Mouse (Mus musculus) heart, embryonic 11.5 days (tissue): ENCODE data around the gene Myo3b. TPM values are rescaled to one million over a fixed set of nuclear protein-coding genes. Genes with fewer than 3 reads are reported as not detected.
"Not testable (repeated sequence)": the region's sequence is repeated elsewhere in the genome, so short reads cannot be mapped to it uniquely, and the experiment has no call there.

Source experiments
- ATAC-seq: fragments of 200-750 bp; cut with Nextera tagmentation; replicated peaks from 2 replicates; pipeline ENCODE4 v1.8.0; 2017; ENCODE audit warnings: moderate library complexity; ENCODE audit not compliant: insufficient number of reproducible peaks, low FRiP score, low TSS enrichment
- H3K27ac ChIP-seq: fragments of 300-500 bp; sonication (generic); 2 replicates; pipeline ENCODE4 v1.5.1; 2014; ENCODE audit warnings: mild to moderate bottlenecking, low read depth, low read length
- H3K27me3 ChIP-seq: fragments of 300-500 bp; sonication (generic); 2 replicates; pipeline ENCODE4 v1.6.1; 2014; ENCODE audit warnings: mild to moderate bottlenecking, low read length, mixed read lengths; ENCODE audit not compliant: control insufficient read depth, insufficient read depth
- H3K36me3 ChIP-seq: fragments of 300-500 bp; sonication (generic); 2 replicates; pipeline ENCODE4 v1.6.1; 2014; ENCODE audit warnings: mild to moderate bottlenecking, low read length, moderate library complexity, mixed read lengths; ENCODE audit not compliant: control insufficient read depth, insufficient read depth
- H3K4me1 ChIP-seq: fragments of 300-500 bp; sonication (generic); 2 replicates; pipeline ENCODE4 v1.6.1; 2014; ENCODE audit warnings: low read length; ENCODE audit not compliant: control insufficient read depth, insufficient read depth
- H3K4me2 ChIP-seq: fragments of 300-500 bp; sonication (generic); 2 replicates; pipeline ENCODE4 v1.6.1; 2014; ENCODE audit warnings: mild to moderate bottlenecking, moderate library complexity
- H3K4me3 ChIP-seq: fragments of 300-500 bp; sonication (generic); 2 replicates; pipeline ENCODE4 v1.5.1; 2014; ENCODE audit warnings: low read depth, low read length
- H3K9ac ChIP-seq: fragments of 300-500 bp; sonication (generic); 2 replicates; pipeline ENCODE4 v1.6.1; 2014; ENCODE audit warnings: mild to moderate bottlenecking, low read depth, low read length, moderate library complexity
- H3K9me3 ChIP-seq: fragments of 300-500 bp; sonication (generic); replicated peaks from 2 replicates; pipeline ENCODE4 v1.6.1; 2016; ENCODE audit warnings: low read length; ENCODE audit not compliant: control insufficient read depth
- WGBS: fragments of 180-500 bp; shearing (Covaris S2); extraction: QIAGEN DNeasy Blood & Tissue Kit; methylation state at CpG from one replicate; pipeline ENCODE4 v1.1.7; 2014; ENCODE audit not compliant: insufficient replicate concordance; 5-methylcytosine and 5-hydroxymethylcytosine counted together
- polyA plus RNA-seq: library from polyadenylated mRNA; unstranded; fragments of >200 nt; fragmentation: Nextera tagmentation; extraction: Ambion mirVana; gene quantifications from 2 replicates; pipeline ENCODE4 v1.2.1, GENCODE M21; 2014

Gene Myo3b
- polyA plus RNA-seq, 1 experiment from 2014 or later = 0.30 TPM

DNA sequence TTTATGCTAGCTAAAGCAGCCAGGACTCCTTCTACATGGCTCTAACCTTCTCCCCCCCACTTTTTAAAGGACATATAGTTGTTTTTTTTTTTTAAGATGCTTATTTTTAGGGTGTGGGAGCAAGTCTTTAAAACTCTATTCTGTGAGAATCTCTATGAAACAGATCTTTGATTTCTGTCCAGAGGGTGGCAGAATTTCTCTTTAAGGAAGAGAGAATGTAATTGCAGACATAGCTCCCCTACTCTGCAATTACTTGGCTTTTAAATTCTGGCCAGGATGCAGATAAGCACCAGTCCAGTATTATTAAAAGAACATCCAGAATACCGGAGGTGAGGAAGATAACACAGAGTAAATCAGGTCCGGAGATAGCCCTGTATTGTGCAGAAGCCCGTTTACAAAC lies 178.9 kb downstream of the Myo3b start:
- Histone ChIP-seq H3K4me1 (no peaks in the 10 kb centered on the region), H3K36me3 (no peaks in the 10 kb centered on the region), H3K9me3 (no peaks in the 10 kb centered on the region), H3K4me2 (no peak overlapping the region), H3K27me3 (peaks cover 12% of the 10 kb centered on the region), H3K27ac (no peak overlapping the region), H3K4me3 (no peak overlapping the region), H3K9ac (no peak overlapping the region)
- WGBS = 61% methylated on average over 3 of the region's 3 CpGs
- no peak for ATAC-seq

DNA sequence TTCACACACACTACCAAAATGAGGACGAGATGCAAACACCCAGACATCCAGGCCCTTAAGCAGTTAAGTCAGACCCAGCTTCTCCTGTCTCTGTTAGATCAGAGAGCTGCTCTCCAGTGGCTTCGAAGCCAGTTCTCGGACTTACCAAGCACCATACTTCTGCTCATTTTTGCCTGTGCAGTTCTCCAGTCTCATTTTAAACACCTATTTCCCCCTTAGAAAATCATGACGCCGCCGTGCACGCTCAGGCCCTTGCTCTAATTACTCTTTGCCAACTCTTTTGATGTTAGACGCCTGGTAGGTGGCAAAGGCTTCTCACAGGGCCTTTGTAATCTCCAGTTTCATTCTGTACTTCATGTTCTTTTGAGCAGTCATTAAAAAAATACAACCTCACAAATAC lies 179.5 kb downstream of the Myo3b start:
- ATAC-seq = no peak
- Histone ChIP-seq H3K36me3 (no peaks in the 10 kb centered on the region), H3K27me3 (peaks cover 12% of the 10 kb centered on the region), H3K27ac (no peak overlapping the region), H3K9ac (no peak overlapping the region), H3K4me3 (no peak overlapping the region), H3K4me2 (no peak overlapping the region), H3K4me1 (no peaks in the 10 kb centered on the region), H3K9me3 (no peaks in the 10 kb centered on the region)
- WGBS = 71% methylated on average over 8 of the region's 8 CpGs

DNA sequence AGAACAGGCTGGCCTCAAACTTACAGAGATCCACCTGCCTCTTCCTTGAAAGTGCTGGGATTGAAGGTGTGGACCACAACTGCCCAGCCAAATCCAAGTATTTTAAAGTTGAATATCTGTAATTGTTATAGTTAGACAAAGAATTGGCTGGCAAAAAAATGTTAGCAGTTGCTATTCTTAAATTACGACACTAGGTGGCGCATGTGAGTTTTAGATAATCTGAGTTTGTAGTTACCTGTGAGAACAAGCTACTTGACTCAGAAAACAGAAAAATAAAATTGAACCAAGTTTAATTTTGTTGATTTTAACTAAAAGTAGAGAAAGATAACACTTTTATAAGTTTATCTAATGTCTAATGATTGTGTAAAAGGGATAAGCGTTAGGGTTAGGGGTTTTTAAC lies 187.8 kb downstream of the Myo3b start:
- 9% methylated on average over 3 of the region's 3 CpGs for WGBS
- Histone ChIP-seq H3K27me3 (peaks cover 12% of the 10 kb centered on the region; the same call in 1 of the 2 replicates), H3K36me3 (no peaks in the 10 kb centered on the region), H3K4me1 (no peaks in the 10 kb centered on the region), H3K4me3 (no peak overlapping the region), H3K9me3 (no peaks in the 10 kb centered on the region), H3K9ac (no peak overlapping the region), H3K27ac (no peak overlapping the region), H3K4me2 (no peak overlapping the region)
- no peak for ATAC-seq

DNA sequence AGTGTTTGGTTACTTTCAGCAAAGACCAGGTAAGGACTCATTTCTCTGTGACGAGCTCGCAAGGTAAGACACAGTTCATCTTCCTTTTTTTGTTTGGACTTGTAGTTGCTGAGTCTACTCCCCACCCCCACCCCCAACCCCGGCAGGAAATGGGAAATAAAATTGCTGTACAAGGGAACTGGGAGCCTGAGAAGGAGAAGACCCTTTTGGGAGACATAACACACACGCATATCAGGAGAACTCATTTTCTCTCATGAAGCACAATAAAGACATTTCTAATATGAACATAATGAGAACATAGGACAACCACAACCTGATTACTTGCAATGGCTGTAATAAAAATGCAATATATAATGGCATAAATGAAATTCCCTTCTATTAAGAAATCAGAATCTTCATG lies 195.5 kb downstream of the Myo3b start:
- not testable (repeated sequence) for H3K9me3 ChIP-seq, H3K4me2 ChIP-seq, H3K27ac ChIP-seq, ATAC-seq, H3K9ac ChIP-seq, H3K4me1 ChIP-seq, H3K27me3 ChIP-seq, H3K36me3 ChIP-seq, H3K4me3 ChIP-seq
- WGBS = 56% methylated on average over 3 of the region's 4 CpGs

DNA sequence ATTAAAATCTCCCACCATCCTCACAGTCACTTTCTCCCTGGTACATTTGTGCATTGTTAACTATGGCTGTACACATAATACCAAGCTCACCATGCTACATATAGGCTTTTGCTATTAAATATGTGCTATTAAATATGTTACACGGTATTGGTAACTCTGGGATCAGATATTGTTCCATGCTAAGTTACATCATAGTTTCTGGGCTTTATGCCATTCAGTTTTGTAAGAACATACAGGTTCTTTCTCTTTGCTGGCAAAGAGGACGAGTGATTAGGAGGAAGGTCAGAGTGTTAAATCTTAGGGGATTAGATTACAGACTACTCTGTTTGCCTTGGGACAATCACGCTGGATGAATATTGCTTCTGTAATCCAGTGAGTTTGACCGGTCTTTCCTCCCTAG lies 207.1 kb downstream of the Myo3b start:
- ATAC-seq = no peak

DNA sequence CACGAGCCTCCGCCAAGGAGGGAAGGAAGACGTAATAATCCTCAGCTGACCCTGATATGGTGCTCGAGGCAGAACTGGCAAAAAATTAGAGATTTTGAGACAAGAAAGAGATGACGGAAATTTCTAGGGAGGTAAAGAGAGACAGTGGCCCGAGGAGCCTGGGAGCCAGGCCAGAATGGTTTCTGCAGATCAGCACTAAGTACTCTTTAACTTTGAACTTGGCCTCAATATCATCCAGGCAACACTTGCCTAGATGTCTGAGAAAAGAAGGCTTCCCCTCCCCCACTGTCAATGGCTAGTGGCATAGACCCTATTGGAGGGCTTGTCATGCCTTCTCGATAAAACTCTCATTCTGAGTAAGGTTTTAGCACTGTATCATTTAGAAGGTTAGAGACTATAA lies 209.7 kb downstream of the Myo3b start:
- Histone ChIP-seq H3K9ac (no peak overlapping the region), H3K9me3 (no peaks in the 10 kb centered on the region), H3K4me3 (no peak overlapping the region), H3K4me1 (no peaks in the 10 kb centered on the region), H3K36me3 (no peaks in the 10 kb centered on the region), H3K4me2 (no peak overlapping the region), H3K27me3 (peaks cover 6% of the 10 kb centered on the region; the same call in 1 of the 2 replicates), H3K27ac (no peak overlapping the region)
- ATAC-seq = no peak
- WGBS = 71% methylated on average over 7 of the region's 7 CpGs

More for the DNA sequence above, 207.1 kb downstream of the Myo3b start:
- Histone ChIP-seq H3K27me3 (peaks cover 3% of the 10 kb centered on the region; the same call in 1 of the 2 replicates), H3K9me3 (no peaks in the 10 kb centered on the region), H3K27ac (no peak overlapping the region), H3K4me1 (no peaks in the 10 kb centered on the region), H3K9ac (no peak overlapping the region), H3K4me3 (no peak overlapping the region), H3K36me3 (no peaks in the 10 kb centered on the region), H3K4me2 (no peak overlapping the region)
- WGBS = 69% methylated on average over 4 of the region's 4 CpGs

DNA sequence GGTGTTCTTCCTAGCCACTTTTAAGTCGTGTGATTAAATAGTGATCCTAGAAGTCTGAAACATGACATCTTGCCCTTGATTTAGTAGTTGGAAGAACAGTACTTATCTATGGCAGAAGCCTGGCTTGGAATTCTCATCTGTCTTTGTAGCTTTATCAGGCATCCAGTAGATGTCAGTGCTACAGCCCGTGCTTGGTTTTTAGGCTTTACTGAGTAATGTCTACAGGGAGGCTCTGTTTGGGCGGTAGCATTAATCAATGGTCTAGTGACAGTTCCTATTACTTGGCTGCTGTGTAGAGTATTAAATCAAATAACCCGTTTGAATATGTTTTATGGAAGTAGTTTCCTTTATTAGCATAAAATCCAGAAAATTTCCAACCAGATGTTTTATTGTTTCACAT lies 210.9 kb downstream of the Myo3b start:
- Histone ChIP-seq H3K4me1 (no peaks in the 10 kb centered on the region), H3K9ac (no peak overlapping the region), H3K9me3 (no peaks in the 10 kb centered on the region), H3K36me3 (no peaks in the 10 kb centered on the region), H3K27me3 (peaks cover 6% of the 10 kb centered on the region; the same call in 1 of the 2 replicates), H3K4me2 (no peak overlapping the region), H3K27ac (no peak overlapping the region), H3K4me3 (no peak overlapping the region)
- ATAC-seq = no peak
- WGBS = 47% methylated on average over 4 of the region's 4 CpGs

DNA sequence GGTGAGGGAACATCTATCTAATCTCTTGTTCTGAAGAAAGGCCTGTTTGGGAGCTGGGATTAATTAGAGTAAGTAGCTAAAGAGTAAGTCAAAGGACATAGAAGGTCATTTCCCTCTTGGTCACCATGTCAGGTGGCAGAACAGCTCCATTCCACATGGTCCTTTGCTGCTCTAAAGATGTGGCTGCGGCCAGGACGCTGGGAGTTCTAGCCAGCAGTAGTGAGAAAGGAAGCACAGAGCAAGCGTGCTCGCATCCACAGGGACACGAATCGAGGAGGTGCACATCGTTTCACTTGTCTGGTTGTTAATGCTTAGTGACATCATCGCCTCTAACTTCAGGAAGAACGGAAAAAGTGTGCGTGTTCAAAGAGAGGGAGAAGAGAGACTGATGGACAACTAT lies 212.3 kb downstream of the Myo3b start:
- Histone ChIP-seq H3K36me3 (no peaks in the 10 kb centered on the region), H3K27ac (no peak overlapping the region), H3K9me3 (no peaks in the 10 kb centered on the region), H3K4me2 (no peak overlapping the region), H3K9ac (no peak overlapping the region), H3K4me1 (no peaks in the 10 kb centered on the region), H3K27me3 (peaks cover 6% of the 10 kb centered on the region; the same call in 1 of the 2 replicates), H3K4me3 (no peak overlapping the region)
- WGBS = 79% methylated on average over 10 of the region's 10 CpGs
- no peak for ATAC-seq

DNA sequence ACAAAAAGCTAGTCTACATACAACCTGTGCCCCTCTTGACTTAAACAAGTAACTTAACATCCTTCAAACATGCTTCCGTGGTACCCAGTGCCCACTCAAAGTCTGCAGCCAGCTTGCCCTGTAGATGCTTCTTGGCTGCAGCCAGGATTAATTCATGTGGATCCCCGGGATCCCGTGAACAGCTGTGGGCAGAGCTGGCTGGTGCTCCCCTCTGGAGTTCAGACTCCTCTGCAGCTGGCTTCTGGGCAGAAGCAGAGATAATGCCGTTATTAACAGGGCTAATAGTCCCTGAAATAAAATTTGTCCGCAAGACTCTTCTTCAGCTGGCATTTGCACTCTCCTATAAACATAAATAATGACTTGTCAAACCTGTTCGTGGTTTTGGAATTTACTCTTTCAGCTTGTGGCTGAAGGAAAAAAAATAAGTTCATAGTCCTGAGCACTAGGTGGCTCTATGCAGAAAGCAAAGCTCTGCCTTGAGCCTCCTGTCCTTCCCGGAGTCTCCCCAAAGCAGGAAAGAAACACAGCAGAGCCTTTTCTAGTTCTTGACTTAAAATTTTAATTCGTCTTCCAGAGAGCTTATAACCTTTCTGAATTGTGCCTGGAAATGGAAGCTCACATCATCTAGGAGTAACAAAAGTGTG lies 220.6 kb downstream of the Myo3b start:
- no peak overlapping the region for H3K4me2 ChIP-seq
- WGBS = 19% methylated on average over 8 of the region's 8 CpGs
- ATAC-seq = no peak

More for the DNA sequence above, 220.6 kb downstream of the Myo3b start:
- H3K9ac ChIP-seq = no peak overlapping the region
- no peak overlapping the region for H3K4me3 ChIP-seq
- peaks cover 3% of the 10 kb centered on the region; the same call in 1 of the 2 replicates for H3K4me1 ChIP-seq
- H3K36me3 ChIP-seq = no peaks in the 10 kb centered on the region
- H3K27ac ChIP-seq = no peak overlapping the region
- H3K9me3 ChIP-seq = no peaks in the 10 kb centered on the region
- 0 out of 2 replicates have a peak, but pooled peaks cover 3% of the 10 kb centered on the region for H3K27me3 ChIP-seq
